Mouse (Mus musculus): ENCODE results near the gene Rnft2.

Rnft2 gene

DNA sequence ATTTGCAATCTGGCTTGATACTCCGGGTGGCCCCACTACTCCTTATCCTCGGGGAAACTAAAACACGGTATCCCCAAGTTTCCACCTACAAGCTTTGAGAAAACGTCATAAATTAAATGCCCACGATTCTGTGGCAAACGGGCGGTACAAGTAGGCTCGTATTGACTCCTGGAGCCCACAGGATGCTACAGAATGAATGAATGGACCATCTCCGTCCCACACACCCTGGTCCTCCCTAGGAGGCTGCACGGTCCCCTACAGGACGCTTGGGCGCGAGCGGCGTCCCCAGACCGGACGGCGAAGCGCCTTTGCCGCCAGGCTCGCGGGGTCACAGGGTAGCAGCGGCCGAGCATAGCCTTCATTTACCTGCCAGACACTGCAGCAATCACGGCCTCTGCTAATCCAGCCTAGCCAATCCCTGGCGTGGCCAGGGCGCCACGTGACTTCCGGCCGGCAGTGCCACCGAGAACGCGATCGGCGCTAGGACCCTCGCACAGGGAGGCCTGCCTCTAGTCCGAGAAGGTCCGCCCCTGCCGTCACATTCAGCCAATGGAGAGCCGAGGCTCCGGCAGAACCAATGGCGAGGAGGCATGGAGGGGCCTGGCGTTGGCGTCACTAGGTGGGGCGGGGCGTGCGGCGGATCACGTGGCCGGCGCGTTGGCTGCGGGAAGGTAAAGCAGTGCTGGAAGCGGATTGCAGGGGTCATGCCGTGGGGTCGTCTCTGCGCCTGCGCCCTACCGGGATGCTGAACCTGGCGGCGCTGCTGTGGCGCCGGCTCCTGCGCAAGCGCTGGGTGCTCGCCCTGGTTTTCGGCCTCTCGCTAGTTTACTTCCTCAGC, at the start of gene Rnft2, which contains the start of gene 2410131K14Rik:
Rnft2 (minus strand) TSS at position 511 of the 838 bp plus-strand sequence.
2410131K14Rik (plus strand) TSS at position 622 of the 838 bp plus-strand sequence.
- DNase-seq (ENCODE audit: low spot score in 2 of 2), result peak; percentile 99

DNA sequence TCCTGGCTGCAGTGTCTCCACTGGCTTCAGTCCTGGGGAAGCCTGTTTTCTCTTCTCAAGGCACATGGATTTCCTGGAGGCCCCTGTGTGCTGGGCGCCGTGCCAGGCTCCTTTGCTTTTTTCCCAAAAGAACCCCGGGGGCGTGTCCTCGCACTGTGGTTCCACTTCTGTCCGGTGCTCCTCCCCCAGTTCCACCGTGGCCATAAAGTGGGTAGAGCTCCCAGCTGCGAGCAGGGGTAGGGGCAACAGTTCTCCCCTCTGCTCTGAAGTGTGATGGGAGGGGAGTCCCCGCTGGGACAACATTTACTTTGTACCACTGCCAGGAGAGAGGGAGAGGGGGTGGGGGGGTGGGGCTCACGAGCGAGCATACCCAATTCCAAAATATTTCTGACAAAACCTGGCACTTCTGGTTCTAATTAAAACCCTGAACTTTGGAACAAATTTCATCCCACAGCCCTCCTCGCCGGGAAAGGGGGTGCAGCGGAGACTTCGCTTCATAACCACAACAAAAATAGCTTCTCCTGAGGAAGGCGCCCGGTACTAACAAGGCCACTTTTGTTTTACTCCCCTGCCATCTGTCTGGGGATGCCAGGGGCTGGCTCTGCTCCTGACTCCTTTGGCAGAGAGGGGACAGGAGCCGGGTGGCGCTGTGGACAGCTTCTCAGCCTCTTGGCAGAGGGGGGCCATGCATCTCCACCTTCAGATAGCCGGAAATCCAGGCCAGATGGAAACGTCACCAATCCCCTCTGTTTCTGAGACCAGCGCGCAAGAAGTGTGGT, 49.4 kb upstream of the Rnft2 start:
- peak; percentile 90 to 94 for DNase-seq (ENCODE audit: low spot score in 2 of 2)

DNA sequence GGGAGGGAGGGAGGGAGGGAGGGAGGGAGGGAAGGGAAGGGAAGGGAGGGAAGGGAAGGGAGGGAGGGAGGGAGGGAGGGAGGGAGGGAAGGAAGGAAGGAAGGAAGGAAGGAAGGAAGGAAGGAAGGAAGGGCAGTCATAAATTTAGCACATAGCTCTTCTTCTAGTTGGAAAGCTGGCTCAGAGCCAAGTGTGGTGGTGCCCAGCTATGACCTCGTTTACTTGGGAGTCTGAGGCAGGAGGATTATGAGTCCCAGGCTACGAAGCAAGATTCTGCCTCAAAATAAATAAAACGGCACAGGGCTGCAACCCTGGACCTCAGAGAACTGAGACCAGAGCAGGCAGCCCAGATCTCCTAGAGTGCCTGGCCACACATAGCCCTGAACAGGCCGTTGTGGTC, 47.6 kb upstream of the Rnft2 start:
- DNase-seq (ENCODE audit: low spot score in 2 of 2), result no peak

DNA sequence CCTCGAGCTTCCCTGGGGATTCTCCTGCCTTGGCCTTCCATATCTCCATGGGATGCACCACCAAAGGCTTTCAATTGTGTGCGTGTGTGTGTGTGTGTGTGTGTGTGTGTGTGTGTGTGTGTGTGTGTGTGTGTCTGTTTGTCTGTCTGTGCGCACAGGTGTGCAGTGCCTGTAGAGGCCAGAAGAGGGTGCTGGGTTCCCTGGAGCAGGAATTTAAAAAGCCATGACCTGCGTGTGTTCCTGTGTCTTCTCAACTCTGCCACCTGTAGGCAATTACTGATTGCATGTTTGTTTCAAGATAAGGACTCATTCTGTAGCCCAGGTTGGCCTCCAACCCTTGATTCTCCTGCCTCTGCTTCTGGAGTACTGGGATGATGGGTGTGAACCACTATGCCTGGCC, 46.5 kb upstream of the Rnft2 start:
- no peak for DNase-seq (ENCODE audit: low spot score in 2 of 2)

DNA sequence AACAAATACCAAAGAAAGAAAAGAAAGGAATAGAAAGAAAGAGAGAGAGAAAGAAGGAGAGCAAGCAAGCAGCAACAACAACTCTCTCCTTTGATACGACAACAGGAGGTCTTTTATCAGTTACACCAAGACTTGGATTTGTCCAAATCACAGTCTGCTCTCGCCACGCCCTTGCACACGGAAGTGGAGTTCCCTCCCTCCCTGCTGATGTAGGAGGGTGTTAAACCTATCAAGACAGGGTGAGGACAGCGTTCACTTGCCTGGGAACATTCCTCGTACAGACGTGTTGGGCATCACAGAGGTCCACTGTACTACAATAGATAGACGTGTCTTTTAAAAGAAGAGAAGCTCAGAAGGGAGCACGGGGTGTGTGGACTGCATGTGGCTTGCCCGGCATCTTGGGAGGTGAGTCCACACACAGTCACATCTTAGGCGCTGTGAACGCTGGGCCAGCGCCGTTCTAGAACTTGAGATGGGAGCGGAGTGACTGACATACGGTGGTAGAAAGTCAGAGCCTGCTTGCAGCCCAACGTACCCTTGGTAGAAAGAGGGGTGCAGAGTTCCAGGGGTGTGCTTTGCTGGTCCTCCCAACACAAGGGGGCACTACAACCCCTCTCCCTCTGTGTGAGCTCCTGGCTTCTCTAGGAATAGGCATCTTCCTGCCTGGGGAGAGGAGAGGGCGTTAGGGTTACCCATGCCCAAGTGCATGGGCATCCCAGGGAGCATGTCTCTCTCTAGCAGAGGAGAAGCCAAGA, 33.0 kb upstream of the Rnft2 start:
- DNase-seq (ENCODE audit: low spot score in 2 of 2), result no peak

DNA sequence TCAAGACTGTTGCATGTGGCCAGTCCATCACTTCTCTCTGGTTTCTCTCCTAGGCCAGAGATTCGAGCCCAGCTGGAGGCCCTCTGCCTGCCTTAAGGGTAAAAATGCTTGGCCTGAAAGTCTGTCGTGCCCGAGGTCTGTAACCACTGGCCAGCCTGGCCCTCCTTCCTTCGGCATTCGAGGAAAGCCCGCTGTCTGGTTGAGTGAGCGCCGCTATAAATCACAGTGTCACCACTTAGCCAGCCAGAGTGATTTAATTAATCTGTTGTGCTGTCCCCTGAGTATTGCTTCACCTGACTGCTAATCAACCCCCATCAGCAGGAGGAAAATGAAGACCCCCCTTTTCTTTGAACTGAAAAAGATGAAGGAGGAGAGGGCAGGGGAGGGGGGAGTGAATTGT, 31.8 kb upstream of the Rnft2 start:
- DNase-seq (ENCODE audit: low spot score in 2 of 2), result no peak

DNA sequence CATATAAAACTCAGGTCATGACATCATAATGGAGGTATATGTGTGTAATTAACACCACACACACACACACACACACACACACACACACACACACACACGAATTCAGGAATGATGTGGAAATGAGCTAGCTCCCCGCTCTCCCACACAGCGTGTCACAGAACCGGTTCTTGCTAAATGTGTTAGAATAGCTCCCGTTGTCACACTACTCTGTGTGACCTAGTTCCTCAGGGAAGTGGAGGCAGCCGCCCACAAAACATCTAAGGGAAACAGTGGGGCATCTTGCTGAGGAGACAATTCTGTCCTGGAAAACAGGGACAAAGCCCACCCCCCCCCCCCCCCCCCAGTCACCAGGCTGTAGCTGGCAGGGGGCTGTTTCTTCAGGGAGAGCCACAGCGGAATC, 31.4 kb upstream of the Rnft2 start:
- no peak for DNase-seq (ENCODE audit: low spot score in 2 of 2)

DNA sequence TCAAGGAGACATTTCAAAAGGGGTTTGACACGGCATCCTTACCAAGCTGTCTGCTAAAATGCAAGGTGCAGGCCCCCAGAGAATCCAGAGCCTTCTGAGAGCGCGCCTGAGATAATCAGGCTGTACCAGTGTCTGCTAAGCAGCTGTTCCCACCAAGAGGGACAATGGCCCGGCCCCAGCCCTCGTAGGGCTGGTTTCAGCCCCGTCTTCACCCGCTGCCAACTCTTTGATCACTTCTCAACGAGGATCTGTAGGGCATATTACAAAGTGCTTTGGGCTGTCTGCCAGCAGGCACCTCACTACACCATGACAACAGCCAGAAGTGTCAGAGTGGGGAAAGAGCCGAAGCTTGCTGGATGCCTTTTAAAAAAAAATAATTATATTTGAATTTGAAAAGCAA, 29.6 kb upstream of the Rnft2 start:
- DNase-seq (ENCODE audit: low spot score in 2 of 2), result no peak

DNA sequence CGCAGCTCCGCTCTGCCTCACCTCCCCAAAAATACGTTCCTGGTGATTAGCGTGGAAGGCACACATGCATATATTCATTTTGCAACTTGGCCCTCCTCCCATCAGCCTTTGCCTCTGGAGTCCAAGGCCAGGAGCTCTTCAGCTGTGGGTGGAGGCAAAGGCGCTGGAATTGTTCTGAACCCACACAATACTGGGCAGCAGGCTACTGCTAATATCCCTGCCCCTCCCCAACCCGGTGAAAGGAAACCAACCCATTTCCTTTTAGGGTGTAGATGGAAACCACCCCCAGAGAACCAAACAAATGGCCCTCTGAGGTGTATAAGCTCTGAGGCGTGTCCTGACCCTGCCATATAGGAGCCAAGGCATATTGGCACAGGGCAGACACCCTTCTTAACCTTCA, 28.5 kb upstream of the Rnft2 start:
- no peak for DNase-seq (ENCODE audit: low spot score in 2 of 2)

DNA sequence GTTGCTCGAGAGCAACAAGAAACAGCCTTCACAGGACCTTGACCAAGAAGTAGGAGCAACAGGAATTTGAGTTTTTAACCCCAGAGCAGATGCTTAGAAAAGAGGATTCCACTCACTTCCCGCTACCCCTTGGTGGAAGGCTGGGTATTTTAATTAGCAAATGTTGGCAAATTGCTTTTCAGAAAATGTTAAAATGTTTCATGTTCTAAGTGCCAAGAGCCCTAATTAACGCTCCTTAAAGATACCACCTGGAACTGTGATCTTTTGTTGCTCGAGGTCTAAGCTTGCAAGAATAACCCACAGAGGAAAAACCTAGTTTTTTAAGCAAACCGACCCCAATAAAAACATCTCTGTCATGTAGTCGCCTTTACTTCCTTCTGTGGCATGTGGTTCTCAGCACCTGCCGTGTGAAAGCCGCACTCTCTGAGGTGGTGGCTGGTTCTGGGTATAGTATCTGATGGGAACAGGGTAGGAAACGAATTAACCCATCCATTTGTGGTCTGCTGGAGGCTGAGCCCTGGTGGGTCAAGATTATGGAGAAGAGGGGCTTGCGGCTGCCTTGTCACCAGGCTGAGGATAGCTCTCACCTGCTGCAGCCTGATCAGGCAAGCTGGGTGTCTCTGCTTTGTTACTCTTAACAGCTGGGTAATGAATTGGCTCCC, 26.7 kb upstream of the Rnft2 start:
- DNase-seq (ENCODE audit: low spot score in 2 of 2), result no peak

DNA sequence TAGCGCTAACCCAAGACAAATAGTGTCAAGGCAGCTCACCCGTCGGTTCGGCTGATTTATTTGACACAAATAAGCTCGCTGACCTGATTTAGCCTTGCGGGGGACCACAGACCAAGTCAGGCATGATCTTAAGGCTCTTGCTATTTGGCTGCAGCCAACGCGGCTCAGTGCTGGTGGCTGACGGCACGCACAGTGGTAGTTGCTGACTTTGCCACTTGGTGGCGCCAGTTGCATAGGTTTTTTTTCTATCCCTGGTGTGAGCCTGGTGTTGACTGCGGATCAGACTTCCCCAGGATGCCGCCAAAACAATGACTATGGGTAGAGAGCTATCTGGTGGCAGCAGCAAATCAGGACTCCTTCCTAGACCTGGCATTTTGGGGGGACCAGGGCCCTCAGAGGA, 24.1 kb upstream of the Rnft2 start:
- DNase-seq (ENCODE audit: low spot score in 2 of 2), result peak; percentile 77 to 87

DNA sequence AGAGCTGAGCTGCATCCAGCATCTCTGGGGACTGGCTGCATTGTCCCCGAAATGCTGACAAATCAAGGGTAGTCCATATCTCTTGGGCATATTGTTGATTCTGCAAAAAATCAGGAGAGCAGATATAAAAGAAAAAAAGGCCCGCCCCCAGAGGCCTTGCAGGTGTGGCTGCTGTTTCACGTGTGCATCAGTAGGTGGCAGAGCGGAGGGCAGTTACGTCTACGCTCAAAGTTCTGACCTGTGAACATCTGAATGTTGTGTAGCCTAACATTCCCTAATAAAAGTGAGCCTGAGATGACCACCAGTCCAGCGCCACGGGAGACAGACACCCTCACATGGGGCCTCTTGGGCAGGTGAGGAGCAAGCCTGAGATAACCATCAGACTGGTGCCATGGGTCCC, 21.4 kb upstream of the Rnft2 start:
- no peak for DNase-seq (ENCODE audit: low spot score in 2 of 2)

DNA sequence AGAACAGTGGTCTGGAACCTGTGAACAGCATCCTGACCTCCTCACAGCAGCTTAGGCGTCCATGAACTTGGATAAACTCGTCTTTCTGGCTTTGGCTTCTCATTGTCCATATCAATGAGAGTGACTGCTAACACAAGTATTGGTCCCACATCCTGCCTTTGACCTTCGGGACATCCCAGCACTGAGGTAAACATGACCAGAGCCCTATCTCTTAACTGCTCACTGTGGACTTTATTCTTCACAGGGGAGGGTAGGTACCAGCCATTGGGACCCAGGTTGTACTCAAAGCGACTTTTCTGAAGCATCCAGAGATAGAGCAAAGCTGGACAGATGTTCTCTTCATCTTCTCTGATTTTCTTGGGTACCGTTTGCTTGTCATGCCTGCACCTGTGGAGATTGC, 20.4 kb upstream of the Rnft2 start:
- DNase-seq (ENCODE audit: low spot score in 2 of 2), result no peak

DNA sequence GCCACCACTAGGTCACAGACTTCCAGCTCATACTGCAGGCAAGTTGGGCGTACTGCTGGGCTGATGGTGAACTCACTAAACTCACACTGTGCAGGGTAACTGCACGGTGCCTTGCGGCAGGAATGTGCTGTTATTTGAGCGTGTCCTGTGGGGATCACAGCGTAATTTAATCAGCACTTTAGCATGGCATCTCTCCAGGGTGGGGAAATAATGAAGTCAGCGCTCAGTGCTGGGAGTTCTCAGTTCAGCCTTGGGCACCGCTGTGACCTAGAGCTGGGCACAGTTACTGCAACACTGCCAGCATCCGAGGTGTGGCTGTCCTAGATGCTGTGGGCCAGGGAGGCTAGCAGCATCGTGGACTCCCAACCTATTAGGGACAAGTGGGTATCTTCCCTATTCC, 19.4 kb upstream of the Rnft2 start:
- DNase-seq (ENCODE audit: low spot score in 2 of 2), result no peak

DNA sequence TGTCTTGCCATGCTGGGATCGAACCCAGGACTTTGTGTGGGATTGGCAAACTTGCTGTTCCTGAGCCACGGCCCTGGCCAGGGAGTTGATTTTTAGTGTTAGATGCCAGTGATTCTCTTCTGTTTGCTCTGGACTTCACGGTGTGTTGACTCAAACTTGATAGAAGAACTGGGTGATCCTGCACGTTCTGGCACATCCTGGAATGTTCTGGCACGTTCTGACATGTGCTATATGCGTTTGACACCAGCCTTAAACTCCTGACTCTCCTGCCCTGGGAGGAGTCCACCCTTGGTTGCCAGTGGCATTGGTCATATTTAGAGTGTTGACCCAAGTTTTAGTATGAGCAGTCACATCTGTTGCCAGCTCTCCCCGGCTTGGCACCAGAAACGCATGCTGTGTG, 17.5 kb upstream of the Rnft2 start:
- DNase-seq (ENCODE audit: low spot score in 2 of 2), result no peak

DNA sequence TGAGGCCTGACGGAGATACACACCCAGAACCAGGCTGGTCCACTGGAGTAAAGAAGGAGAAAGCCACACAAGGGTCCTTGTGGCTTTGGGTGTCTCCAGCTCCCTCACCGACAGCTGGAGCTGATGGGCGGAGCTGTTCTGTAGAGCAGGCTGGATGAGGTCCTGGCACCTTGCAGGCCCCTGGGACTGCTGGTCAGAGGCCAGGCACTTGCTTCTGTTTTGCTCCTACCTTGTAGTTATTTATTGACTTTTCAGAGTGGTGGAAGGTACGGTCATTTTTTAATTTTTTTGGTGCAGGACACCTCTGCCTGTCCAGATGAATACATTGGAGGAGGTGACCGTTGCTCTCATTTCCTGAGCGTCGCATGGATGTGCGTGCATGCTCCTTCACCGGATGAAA, 16.3 kb upstream of the Rnft2 start:
- DNase-seq (ENCODE audit: low spot score in 2 of 2), result no peak

DNA sequence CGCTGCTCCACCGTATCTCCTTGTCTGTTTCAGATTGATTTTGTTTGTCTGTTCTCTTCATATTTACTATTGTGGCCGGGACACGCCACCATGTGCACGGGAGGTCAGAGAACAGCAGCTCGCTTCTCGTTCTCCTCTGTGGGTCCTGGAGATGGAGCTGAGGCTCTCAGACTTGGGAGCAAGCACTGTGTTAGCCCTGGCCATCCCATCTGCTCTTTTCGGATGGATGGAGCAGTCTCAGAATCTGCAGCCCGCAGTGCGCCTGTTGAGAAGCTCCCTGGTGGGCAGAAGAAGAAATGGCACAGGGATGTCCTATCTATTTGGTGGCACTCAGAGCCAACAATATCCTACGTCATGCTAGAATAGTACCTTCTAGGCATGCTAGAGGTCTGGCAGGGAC, 15.7 kb upstream of the Rnft2 start:
- DNase-seq (ENCODE audit: low spot score in 2 of 2), result no peak

DNA sequence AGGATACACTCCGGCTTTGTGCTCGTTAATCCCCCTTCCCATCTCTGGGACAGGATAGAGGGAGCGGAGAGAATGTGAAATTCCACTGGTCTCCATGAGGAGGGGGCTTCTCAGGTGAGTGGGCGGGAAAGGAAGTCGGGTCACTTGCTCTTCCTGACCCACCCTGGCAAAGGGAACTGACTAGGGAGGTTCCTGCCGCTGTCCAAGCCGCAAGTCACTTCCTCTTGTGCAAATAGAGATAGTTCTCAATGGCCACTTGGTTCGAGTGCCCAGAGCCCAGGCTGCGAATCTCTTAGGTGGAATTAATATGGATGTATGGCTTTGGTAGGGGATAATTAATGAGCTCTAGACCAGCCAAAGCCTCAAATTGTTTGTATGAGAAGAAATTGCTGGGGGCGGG, 15.1 kb upstream of the Rnft2 start:
- no peak for DNase-seq (ENCODE audit: low spot score in 2 of 2)

DNA sequence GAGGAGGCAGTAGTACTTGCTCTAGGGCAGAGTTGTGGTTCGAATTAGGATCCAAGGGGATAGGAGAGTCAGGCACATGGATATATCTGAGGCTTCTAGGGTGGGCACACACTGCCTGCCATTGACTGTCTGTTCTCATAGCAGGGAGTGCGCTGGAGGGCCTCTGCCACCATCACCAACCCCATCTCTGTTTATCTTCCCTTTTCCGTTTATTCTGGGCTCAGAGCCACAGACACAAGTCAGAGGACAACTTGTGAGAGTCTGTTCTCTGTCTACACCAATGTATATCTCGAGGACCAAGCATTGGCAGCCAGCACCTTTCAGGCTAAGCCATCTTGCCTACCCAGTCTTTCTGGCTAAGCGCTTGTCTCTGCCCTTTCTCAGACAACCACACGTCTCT, 14.7 kb upstream of the Rnft2 start:
- no peak for DNase-seq (ENCODE audit: low spot score in 2 of 2)

DNA sequence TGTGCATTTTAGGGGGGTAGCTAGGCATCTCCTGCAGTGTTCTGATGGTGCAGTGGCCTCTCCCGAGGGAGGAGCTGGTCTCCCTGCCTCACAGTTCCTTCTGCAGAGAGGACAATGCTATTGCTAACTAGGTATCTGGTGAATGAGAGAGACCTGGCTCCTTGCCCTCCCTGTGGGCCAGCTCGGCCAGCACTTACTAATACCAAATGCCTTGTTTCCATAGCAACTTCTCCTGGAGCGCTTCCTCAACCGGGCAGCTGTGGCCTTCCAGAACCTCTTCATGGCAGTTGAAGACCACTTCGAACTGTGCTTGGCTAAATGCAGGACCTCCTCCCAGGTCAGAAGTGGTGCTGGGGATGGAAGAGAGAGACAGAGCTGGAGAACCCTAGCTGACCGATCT, 14.2 kb upstream of the Rnft2 start:
- no peak for DNase-seq (ENCODE audit: low spot score in 2 of 2)

DNA sequence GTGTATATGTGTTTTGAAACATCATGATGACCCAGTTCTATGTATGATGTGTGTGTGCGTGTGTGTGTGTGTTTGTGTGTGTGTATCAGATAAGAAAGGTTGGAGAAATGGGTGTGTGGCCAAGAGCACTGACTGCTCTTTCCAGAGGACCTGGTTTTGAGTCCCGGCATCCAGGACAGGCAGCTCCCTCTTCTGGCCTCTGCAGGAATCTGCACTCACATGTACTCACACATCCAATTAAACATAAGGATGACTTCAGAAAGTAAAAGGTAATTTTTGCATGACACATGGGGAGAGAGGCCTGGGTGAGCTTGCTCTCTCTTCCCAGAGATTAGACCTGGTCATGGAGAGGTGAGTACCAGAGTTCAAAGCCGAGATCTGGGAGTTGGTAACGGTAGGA, 12.1 kb upstream of the Rnft2 start:
- DNase-seq (ENCODE audit: low spot score in 2 of 2), result no peak

DNA sequence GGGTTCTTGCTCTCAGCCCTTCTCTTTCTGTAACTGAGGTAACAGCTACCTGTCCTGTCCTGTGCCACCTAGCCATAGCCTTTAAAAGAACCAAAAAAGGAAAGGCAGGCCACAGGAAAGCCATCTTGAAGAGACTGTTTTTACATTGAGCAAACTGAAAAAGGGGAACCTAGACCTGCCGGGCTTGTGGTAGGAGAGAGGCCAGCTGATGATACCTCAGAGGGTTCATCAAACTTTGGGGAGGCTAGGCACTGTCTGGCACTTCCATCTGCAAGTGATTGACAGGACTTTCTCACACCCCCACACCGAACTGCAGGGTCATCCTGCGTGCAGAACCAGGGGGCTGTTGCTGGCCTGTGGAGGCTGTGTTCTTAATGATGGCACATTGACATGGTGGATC, 8.6 kb upstream of the Rnft2 start:
- no peak for DNase-seq (ENCODE audit: low spot score in 2 of 2)

All from urinary bladder, postnatal 4 days (tissue).